Mouse (Mus musculus) ovary, postnatal 14 days (tissue): ENCODE results near the gene Ube2c.
"Not testable (repeated sequence)": the region's sequence is repeated elsewhere in the genome, so short reads cannot be mapped to it uniquely, and the experiment has no call there.

Source experiments
- DNase-seq: peaks from one replicate; pipeline ENCODE4 v3.0.0; 2022; ENCODE audit warnings: low spot score

Gene Ube2c

GRCm38 (mm10) chr2:164788411-164788810, 18.7 kb downstream of the Ube2c start:
- no peak for DNase-seq

- DNase-seq, result no peak
These were observed 20.8 kb downstream of the Ube2c start for GRCm38 (mm10) chr2:164790451-164790850.

- no peak for DNase-seq
These were observed 22.2 kb downstream of the Ube2c start for GRCm38 (mm10) chr2:164791841-164792261.

GRCm38 (mm10) chr2:164792400-164793190, 22.9 kb downstream of the Ube2c start:
- DNase-seq, result no peak

GRCm38 (mm10) chr2:164793236-164793635, 23.5 kb downstream of the Ube2c start:
- peak; percentile 47 for DNase-seq

GRCm38 (mm10) chr2:164793772-164794171, 24.1 kb downstream of the Ube2c start:
- DNase-seq, result no peak

GRCm38 (mm10) chr2:164794293-164794692, 24.6 kb downstream of the Ube2c start:
- DNase-seq, result peak; percentile 82

GRCm38 (mm10) chr2:164795868-164796267, 26.2 kb downstream of the Ube2c start:
- DNase-seq, result no peak

- not testable (repeated sequence) for DNase-seq
These were observed 28.9 kb downstream of the Ube2c start for GRCm38 (mm10) chr2:164798554-164798953.

- DNase-seq, result no peak
These were observed 30.7 kb downstream of the Ube2c start for GRCm38 (mm10) chr2:164800252-164801004.

- DNase-seq, result no peak
These were observed 33.7 kb downstream of the Ube2c start for GRCm38 (mm10) chr2:164803201-164803920.

- no peak for DNase-seq
These were observed 34.2 kb downstream of the Ube2c start for GRCm38 (mm10) chr2:164803921-164804313.

- peak; percentile 98 for DNase-seq
These were observed 35.0 kb downstream of the Ube2c start, which contains the start of the genes Acot8 and Zswim3 for GRCm38 (mm10) chr2:164804533-164805331. Gene Acot8, minus strand, starts transcription at chr2:164804882. Gene Zswim3, plus strand, starts transcription at chr2:164805098.

GRCm38 (mm10) chr2:164805332-164805718, 35.6 kb downstream of the Ube2c start:
- DNase-seq, result no peak

GRCm38 (mm10) chr2:164806614-164807013, 36.9 kb downstream of the Ube2c start:
- DNase-seq, result no peak

GRCm38 (mm10) chr2:164813557-164813956, 43.9 kb downstream of the Ube2c start:
- no peak for DNase-seq

- DNase-seq, result no peak
These were observed 45.6 kb downstream of the Ube2c start for GRCm38 (mm10) chr2:164815348-164815747.

GRCm38 (mm10) chr2:164815821-164816220, 46.1 kb downstream of the Ube2c start:
- no peak for DNase-seq

- no peak for DNase-seq
These were observed 47.5 kb downstream of the Ube2c start for GRCm38 (mm10) chr2:164817206-164817605.

- no peak for DNase-seq
These were observed 48.0 kb downstream of the Ube2c start for GRCm38 (mm10) chr2:164817703-164818102.

GRCm38 (mm10) chr2:164821060-164821459, 51.4 kb downstream of the Ube2c start:
- DNase-seq, result no peak
